8 mouse cellular contexts compared by ENCODE assay signal in genomic region chr13:13954931-13955330, GRCm38 (mm10). TPM values are rescaled to one million over a fixed set of nuclear protein-coding genes. Genes with fewer than 3 reads are reported as not detected.
DNase-seq lines count a peak whose midpoint lies in the region; ATAC-seq lines count a peak whose summit lies in the region.

No protein-coding gene starts in this region.

- no peaks in the 10 kb centered on the region for H3K4me1 ChIP-seq in limb, embryonic 11.5 days (ENCODE audit: control insufficient read depth, insufficient read depth, low read length)
- peaks cover 5% of the 10 kb centered on the region for H3K4me1 ChIP-seq in stomach, embryonic 16.5 days (ENCODE audit: control insufficient read depth, insufficient read depth, low read length)

- H3K4me3 ChIP-seq in limb, embryonic 11.5 days (ENCODE audit: low read depth, low read length): peak overlapping the region; percentile 49
- H3K4me3 ChIP-seq in stomach, embryonic 16.5 days (replicated peaks; ENCODE audit: low read length): peak overlapping the region; percentile 98

- H3K9me3 ChIP-seq in limb, embryonic 11.5 days (ENCODE audit: control insufficient read depth, low read length): no peaks in the 10 kb centered on the region
- no peaks in the 10 kb centered on the region for H3K9me3 ChIP-seq in stomach, embryonic 16.5 days (replicated peaks; ENCODE audit: control insufficient read depth, low read length)

- intact Hi-C loops in heart, postnatal 10 days (cut with DNase I): loop anchor here (5.0 to 10.0 kb wide), 3 partner anchors 63 to 660 kb away; partner anchors contain the start of genes Mrpl32, Psma2 and Tbce

- peak; percentile 1 for ATAC-seq in activated CD4-positive, CD25-positive, alpha-beta regulatory T cell, adult 4 months
- ATAC-seq in erythroblast, adult 5-6 weeks (replicated peaks; ENCODE audit: low FRiP score, poor library complexity, severe bottlenecking): peak; percentile 42
- ATAC-seq in limb, embryonic 11.5 days (ENCODE audit: insufficient number of reproducible peaks, low FRiP score, low TSS enrichment, low read depth): no peak
- ATAC-seq in megakaryocyte progenitor cell, adult 5-6 weeks (replicated peaks; ENCODE audit: poor library complexity): peak; percentile 40
- ATAC-seq in stomach, embryonic 16.5 days (ENCODE audit: insufficient read depth, low FRiP score): peak; percentile 24; the same call in 1 of the 2 replicates

- peak overlapping the region; percentile 55 for H3K9ac ChIP-seq in limb, embryonic 11.5 days (ENCODE audit: low read length)
- peak overlapping the region; percentile 86 for H3K9ac ChIP-seq in stomach, embryonic 16.5 days (ENCODE audit: low read length)

- peak overlapping the region; percentile 23; the same call in 1 of the 2 replicates for H3K27ac ChIP-seq in limb, embryonic 11.5 days (replicated peaks; ENCODE audit: low read depth, low read length)
- peak overlapping the region; percentile 89 for H3K27ac ChIP-seq in stomach, embryonic 16.5 days (ENCODE audit: low read length)

- DNase-seq in kidney, adult 9 months: peak; percentile 45
- DNase-seq in kidney, adult 11 months: no peak
- DNase-seq in heart, postnatal 10 days: peak; percentile 55 to 61
- DNase-seq in limb, embryonic 11.5 days (ENCODE audit: low spot score): no peak

- under 1% methylated on average over 29 of the region's 29 CpGs for WGBS in limb, embryonic 11.5 days
- WGBS in stomach, embryonic 16.5 days: under 1% methylated on average over 29 of the region's 29 CpGs

- no peaks in the 10 kb centered on the region for H3K27me3 ChIP-seq in limb, embryonic 11.5 days (ENCODE audit: control insufficient read depth, insufficient read depth, low read length)
- H3K27me3 ChIP-seq in stomach, embryonic 16.5 days (ENCODE audit: control insufficient read depth, insufficient read depth, low read length): no peaks in the 10 kb centered on the region

- H3K36me3 ChIP-seq in limb, embryonic 11.5 days (ENCODE audit: control insufficient read depth, insufficient read depth, low read length): no peaks in the 10 kb centered on the region; the same call in 1 of the 2 replicates
- H3K36me3 ChIP-seq in stomach, embryonic 16.5 days (ENCODE audit: control insufficient read depth, insufficient read depth, low read length): no peaks in the 10 kb centered on the region

- H3K4me2 ChIP-seq in limb, embryonic 11.5 days (ENCODE audit: low read depth, severe bottlenecking): peak overlapping the region; percentile 50
- peak overlapping the region; percentile 83 for H3K4me2 ChIP-seq in stomach, embryonic 16.5 days (ENCODE audit: low read depth, low read length)

RNA-seq across cellular contexts. Expression of gene B3galnt2, which starts 0.7 kb away (rescaled TPM):
- 10 to 100 TPM; 10.4 to 14.0 TPM for polyA plus RNA-seq in activated CD4-positive, CD25-positive, alpha-beta regulatory T cell, adult 4 months (2017; shearing (Covaris generic))
- 10.2 and 14.0 TPM in 2 replicates for total RNA-seq in erythroblast, adult 5-6 weeks (2015; ENCODE audit: low replicate concordance)
- 7.4 and 10.7 TPM in 2 replicates for total RNA-seq in erythroblast, adult 5-6 weeks (2017; ENCODE audit: low replicate concordance)
- total RNA-seq in heart, postnatal 10 days (2021): 10 to 100 TPM; 16.5 to 19.1 TPM
- 49.4 and 49.7 TPM in 2 replicates for polyA plus RNA-seq in limb, embryonic 11.5 days (2014; fragmentation: Nextera tagmentation; extraction: Ambion mirVana)
- 32.6 and 43.5 TPM in 2 replicates for total RNA-seq in megakaryocyte progenitor cell, adult 5-6 weeks (2015)
- total RNA-seq in megakaryocyte progenitor cell, adult 5-6 weeks (2017): 36.7 and 37.0 TPM in 2 replicates
- polyA plus RNA-seq in stomach, embryonic 16.5 days (2015; fragmentation: Nextera tagmentation; extraction: Ambion mirVana): 38.2 and 40.4 TPM in 2 replicates

Comparison
In these comparisons a context has a peak if more than half of its experiments do, and no peak if none do; other contexts are left out.
1. DNase-seq: peak in kidney, adult 9 months (single experiment) and heart, postnatal 10 days (2 of 2); none in kidney, adult 11 months (single experiment) and limb, embryonic 11.5 days (single experiment).